Mouse (Mus musculus) megakaryocyte progenitor cell, adult 5-6 weeks (primary cell): ENCODE measurements at regions not wholly inside any gene's neighbourhood (a gene's known extent, or its start where the extent isn't known, plus 50 kb on each side); places are given as distances from the start of the nearest gene placed in this dataset.

Source experiments
- ATAC-seq: replicated peaks from 2 replicates; pipeline ENCODE4 v1.8.0; 2016; ENCODE audit warnings: mild to moderate bottlenecking, moderate TSS enrichment, inconsistent platforms; ENCODE audit not compliant: poor library complexity

DNA sequence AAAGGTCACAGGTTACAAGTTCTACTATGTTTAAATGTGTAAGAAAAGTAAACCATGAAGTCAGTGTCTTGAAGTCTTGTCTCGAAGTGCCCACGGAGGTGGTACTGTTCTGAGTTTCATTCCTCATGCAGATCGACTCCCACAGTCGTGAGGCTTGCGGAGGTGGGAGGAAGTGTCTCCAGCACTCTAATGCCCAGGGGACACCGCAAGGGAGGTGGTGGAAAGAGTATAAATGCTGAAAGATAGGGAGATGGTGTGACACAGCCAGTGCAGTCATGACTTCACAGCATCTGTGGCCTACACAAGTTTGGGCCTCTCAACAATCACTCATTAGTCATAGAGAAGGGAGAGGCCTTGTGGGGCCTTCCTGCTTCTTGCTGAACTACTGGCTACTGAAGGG, 112.8 kb upstream of the Adra1d start:
- ATAC-seq: no peak

DNA sequence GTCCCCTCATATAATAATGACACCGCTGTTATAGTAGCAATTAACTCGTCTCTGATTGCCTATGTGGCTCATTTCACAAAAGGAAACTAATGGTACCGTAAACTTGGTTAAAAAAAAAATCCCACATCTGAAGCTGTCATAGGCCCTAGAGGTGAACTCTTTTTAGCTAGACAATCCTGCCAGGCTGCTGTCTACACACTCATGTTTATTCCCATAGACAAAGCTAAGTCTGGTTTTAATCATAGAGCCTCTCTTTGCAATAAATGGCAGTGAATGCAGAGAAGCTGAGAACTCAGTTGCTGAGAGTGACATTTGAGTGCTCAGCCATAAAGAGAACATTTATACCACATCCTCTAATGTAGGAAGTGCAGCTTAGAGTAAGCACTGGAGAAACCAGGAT, 111.3 kb upstream of the Adra1d start:
- no peak for ATAC-seq

DNA sequence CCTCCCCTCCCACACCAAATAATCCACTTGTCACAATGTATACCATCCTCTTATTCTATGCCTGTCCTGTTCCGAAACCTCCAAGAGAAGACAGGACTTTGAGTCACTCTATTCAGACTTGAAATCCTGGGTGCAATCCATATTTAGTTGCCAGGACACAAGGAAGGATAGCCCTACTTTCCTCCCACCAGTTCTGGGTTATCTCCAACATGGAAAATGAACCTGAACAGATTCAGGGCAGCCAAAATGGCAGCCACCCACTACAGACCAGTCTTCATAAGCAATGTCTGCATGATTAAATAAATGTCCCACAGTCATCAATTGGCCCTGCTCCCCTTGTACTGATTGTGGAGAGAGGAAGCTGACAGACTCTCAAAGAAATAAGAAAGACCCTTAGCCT, 110.6 kb upstream of the Adra1d start:
- no peak for ATAC-seq

DNA sequence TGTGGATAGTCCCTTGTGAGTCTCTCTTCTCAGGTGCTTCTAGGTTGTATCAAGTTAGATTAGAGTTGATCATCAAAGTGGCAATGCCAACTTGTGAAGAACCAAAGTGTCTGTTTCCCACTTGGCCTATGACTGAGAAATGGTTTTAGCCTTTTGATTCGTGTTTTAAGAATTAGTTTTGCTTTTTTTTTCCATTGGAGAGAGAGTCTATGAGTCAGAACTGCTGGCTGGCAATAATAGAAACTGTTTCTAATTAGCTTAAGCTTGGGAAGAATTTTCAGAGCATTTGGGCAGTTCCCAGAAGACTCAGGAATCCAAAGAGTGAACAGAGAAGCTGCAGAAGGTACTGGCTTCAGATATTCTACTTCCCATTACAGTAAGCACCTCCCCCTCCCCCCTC, 110.1 kb upstream of the Adra1d start:
- no peak for ATAC-seq

DNA sequence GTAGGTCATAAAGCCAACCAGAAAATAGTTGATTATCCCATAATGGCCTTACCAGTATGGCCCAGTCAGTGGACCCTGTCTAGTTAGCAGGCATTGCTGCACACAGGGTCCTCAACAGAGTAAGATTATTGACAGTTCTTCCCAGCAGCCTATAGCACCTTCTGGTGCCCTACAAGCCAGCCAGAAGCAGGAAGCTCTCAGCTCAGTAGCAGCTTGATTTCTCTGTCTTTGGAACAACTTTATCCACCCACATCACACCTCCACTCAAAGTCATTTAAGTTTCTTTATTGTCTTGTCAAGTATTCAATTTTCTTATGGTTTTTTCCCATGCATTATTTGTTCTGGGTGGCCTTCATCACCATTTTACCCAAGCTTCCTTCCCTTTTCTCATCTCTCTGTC, 108.8 kb upstream of the Adra1d start:
- ATAC-seq: no peak

DNA sequence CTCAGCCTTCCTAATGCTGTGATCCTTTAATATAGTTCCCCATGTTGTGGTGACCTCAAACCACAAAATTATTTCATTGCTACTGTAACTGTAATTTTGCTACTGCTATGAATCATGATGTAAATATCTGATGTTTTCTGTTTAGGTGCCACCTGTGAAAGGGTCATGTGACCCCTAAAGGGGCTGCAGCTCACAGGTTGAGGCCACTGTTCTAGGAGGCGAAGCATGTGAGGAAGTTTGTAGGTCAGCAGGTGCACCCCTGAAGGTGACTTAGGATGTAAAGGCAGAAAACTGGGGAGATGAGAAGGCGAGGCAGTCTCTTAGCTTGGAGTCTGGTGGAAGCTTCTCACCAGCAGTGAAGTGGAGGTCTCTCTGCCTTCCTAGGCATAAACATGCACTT, 105.8 kb upstream of the Adra1d start:
- ATAC-seq: no peak

DNA sequence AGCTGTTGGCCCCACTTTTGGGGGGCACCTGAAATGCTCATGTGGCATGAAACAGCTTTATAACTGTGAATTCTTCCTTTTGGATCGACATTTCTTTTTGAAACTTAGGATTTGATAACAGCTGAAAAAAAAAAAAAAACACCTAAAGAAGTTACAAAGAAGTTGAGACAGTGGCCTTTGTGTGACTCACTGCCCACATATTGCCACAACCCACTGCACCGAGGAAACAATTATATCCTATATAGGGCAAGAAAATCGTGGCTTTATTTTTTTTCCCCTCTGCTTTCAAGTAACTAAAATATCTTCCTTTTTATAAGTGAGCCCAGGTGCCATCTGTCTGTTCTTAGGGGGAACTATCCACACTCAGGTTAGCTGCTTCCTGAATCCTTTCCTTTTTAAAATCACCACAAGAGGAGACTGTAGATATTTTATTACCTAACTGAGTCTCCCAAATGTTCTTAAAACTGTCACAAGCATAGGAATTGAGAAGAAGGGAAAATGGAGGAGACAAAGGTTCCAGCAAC, 104.8 kb upstream of the Adra1d start:
- ATAC-seq: no peak

DNA sequence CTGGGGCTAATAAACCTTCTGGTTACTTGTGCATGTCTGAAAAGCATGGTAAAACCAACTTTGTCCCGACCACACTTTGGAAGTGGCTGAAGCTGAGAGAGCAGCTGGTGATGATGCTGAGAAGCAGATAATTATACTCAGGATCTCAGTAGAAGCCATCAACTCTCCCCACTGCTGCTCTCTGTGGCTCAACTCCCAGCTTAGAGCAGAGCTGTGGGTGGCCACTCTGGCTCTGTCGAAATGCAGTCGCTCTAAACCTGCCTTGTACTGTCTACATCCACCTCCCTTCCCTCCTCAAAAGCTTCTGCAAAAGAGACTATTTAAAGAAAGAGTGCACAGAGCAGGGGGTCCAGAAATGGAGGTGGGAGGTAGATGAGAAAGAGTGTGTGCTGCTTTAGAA, 102.5 kb upstream of the Adra1d start:
- ATAC-seq: no peak

DNA sequence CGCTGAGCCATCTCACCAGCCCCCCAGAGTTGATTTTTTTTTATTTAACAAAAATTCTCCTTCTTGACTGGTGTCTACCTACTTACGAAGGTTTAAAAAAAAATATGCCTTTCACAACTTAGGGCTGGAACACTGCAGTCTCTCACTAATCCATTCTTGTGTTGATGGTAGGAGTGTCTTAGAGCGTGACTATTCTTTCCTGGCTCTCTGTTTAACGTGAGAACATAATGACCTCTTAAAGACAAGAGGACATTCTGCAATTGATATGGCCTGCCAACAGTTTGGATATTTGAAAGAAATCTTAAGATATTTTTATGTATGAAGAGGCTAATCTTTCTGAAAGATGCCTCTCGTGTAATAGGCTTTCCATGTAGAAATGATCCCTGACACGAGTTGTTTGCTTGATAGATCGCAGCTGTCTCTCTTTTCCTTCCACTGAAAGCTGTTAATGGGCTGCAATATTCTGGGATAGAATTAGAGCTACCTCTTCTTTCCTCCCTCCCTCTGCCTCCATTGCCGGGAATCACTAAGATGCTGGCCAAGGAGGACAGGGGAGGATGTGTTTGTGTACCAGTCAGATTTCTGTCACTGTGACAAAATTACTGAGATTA, 101.2 kb upstream of the Adra1d start:
- no peak for ATAC-seq

DNA sequence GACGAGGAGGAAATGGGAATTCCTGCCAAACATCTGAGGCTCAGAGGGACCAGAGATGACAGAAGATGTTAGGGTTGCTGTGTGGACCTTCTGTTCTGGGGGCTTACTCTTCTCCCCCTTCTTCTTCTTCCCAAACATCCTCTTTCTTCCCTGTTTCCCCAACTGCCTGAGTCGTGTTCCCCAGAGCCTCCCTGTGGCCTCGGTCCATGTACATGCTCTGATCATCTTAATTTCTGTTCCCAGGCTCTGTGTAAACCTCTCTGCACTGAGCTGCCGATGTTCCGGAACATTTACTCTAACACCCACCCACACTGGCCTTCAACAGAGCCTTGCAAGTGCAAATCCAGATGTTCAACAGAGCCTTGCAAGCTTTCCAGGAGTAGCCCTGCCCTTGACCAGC, 90.1 kb upstream of the Adra1d start:
- ATAC-seq: no peak

DNA sequence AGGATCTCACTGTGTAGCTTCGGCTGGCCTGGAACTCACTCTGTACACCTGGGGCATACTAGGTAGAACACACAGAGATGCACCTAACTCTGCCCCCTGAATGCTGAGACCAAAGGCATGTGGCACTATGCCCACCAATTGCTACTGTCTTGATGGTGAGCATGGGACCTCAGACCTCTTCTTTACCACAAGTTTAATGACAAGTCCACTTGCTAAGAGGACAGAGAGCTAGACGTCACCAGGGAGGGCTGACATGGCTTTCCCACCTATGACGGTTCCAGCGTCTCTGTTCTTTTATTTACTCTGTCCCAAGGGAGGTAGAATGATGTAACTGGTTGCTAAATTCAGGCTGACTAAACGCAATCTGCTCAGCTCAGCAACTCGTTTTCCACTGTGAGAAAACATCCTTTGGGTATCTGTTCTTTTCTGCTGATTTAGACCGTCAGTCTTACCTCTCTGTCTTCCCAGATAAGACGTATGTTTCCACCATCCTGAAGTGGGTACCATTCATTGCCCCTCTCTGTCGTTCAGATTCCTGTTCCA, 88.6 kb upstream of the Adra1d start:
- no peak for ATAC-seq

DNA sequence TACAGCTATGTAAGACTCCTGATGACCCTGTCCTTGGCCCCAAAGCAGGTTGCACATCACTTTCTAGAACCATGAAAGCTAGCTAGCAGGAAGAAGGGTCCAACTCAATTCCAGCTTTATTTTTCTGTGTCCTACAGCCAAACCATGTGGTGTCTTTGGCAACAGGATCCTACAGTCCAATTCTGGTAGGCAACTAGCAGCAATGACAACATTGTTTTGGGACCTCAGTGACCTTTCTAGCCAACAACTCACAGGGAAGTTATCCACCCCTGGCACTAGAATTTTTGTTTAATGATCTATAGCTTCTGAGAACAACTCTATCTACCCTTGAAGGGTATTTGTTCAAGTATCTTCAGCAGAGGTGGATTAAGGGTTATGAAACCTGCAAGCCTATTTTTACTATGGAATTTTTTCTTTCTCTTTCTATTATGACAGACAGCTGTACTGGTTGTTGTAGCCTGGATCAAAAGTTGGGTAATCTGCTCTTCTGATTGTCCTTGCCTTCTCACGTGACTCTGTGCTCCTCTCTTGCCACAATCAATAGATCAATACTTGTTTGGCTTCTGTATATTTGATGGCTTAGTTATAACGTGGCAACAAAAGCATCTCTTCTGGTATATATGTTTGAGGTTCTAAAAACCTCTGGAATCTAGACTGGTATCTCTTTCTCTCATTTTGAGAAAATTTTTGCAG, 82.2 kb upstream of the Adra1d start:
- no peak for ATAC-seq

DNA sequence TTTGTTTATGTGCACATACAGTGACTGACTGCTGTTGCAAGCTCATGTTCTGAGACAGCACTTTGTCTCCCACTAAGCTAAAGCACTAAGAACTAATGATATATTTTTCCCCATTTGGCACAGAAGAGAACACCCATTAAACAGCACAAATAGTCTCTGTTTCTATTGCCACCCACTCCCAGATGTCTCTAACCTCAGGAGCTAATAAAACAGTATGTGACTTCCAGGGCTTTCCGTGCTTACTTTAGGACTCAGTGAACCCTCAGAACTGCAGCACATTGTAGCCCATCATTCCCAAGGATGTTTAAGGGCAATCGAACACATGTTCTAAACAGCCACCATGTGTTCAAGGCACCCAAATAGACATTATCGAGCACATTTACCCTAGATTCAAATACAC, 80.4 kb upstream of the Adra1d start:
- ATAC-seq: no peak

DNA sequence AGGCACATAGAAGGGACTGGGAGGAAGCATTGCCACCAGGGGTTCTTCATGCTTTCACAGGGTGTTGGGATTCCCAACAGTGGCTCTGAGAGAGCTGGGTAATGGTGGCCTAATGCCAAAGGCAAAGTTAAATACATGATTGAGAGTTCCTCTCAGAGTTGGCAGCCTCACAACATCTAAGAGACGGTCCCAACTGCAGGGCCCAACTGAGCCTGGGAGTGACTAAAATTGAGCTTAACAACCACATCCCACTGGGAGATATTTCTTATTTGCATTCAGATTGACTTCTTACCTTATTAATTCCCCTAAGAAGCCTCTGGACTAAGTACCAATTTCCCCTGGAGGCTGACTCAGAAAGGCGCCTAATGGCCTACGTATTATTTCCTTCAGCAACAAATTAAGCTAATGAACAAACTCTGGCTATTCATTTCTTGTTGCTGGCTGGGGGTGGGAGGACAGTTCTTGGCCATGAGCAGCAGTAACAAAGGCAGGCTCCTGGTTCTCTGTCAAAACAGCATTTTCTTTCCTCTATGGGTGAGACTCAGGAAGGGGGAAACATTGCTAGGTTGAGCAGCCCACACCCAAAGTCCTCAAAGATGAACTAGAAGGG, 77.0 kb upstream of the Adra1d start:
- no peak for ATAC-seq

DNA sequence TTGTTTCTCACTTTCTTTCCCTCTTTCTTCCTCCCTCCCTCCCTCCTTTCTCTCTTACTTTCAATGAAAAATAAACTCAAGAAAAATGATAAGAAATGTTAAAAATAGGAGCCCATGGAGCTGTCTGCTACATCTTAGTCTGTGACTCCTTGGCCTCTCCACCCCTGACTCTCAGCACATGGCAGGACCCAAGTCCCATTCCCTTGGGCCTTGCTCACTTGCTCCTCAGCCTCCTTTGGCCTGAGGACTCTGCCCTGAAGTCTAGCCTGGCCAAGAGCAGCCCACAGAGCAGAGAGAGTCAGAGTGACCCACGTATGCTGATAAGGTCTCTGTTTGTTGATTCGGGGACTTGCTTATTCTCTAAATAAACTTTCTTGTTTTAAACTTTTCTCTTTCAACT, 73.7 kb upstream of the Adra1d start:
- no peak for ATAC-seq

DNA sequence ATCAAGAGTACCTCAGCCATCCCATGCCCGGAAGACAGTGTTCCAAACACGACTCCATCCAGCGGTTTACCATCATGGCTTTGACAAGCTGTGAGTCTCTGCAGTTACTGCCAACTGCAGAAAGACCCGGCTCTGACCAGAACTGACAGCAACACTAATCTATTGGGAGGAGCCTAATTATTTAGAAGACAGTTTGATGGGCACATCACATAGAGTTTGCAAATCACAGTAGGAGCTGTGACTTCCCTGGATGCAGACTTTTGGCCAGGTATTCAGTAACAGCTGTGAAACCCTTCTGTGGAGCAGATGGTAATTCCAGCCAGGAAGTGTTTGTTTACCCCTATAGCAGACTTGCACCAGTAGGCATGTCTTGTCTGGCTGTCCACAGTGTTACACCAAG, 55.8 kb upstream of the Adra1d start:
- no peak for ATAC-seq

DNA sequence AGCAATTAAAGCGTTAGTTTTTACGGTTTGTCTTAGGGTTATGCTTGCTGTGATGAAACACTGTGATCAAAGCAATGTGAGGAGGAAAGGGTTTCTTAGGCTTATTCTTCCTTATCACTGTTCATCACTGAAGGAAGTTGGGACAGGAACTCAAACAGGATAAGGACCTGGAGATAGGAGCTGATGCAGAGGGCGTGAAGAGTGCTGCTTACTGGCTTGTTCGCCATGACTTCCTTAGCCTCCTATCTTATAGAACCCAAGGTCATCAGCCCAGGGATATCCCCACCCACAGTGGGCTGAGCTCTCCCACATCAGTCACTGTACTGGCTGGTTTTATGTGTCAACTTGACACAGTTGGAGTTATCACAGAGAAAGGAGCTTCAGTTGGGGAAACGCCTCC, 50.4 kb upstream of the Adra1d start:
- no peak for ATAC-seq
